Mouse (Mus musculus): ENCODE measurements around the gene Acot6.

DNA sequence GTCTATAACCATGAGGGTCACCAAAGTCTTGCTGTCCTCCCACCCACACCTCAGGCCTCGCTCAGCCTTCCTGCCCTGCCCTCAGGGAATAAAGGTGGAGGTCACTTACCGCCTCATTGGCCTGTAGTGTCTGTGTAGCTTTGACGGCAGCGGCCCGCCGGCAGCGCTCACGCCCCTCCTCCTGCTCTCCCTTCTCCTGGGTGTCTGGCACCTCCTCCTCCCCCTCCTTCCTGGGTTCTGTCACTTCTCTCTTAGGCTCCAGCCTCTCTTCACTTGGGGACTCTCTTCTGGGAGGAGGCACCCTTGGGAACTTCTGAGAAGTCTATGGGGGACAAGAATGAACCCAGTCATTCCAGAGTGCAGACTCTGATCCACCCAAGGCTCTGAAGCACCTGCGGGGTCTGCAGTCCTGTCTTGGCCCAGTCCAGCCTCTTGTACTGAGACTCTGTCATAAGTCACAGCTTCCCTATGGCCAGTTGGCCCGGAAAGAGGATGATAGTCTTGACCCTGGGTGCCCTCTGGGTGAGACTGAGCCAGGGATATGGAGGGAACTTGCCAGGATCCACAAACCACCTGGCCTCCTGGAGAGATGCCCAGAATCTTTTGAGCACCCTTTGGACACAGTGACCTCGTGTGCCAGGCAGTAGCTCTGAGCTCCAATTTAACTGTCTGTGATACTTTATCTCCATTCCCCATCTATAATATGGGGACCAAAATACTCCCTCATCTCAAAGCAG lies 54.5 kb downstream of the Acot6 start:
- no peak for TF ChIP-seq POLR2A (IDR thresholded peaks at IDR 0.05; ENCODE audit: borderline replicate concordance, control insufficient read depth, low read depth, low read length)
- no peak for TF ChIP-seq CTCF (IDR thresholded peaks at IDR 0.05; ENCODE audit: control insufficient read depth, insufficient read depth, low read length)
